Mouse (Mus musculus) CH12.LX (cell line): ENCODE data around the gene She.

Experiments used
- HCFC1 ChIP-seq: IDR thresholded peaks from 2 replicates; pipeline ENCODE4 v1.6.1; 2012; ENCODE audit warnings: low read depth, mild to moderate bottlenecking, inconsistent platforms, low read length, improper control_type of control experiment
- MAZ ChIP-seq: IDR thresholded peaks from 2 replicates; pipeline ENCODE4 v1.6.1; 2012; ENCODE audit warnings: low read depth, mild to moderate bottlenecking, inconsistent platforms, low read length, improper control_type of control experiment, moderate library complexity
- POLR2A ChIP-seq: IDR thresholded peaks from 2 replicates; pipeline ENCODE4 v1.6.1; 2011; ENCODE audit warnings: low read depth, mild to moderate bottlenecking, improper control_type of control experiment, low read length

DNA sequence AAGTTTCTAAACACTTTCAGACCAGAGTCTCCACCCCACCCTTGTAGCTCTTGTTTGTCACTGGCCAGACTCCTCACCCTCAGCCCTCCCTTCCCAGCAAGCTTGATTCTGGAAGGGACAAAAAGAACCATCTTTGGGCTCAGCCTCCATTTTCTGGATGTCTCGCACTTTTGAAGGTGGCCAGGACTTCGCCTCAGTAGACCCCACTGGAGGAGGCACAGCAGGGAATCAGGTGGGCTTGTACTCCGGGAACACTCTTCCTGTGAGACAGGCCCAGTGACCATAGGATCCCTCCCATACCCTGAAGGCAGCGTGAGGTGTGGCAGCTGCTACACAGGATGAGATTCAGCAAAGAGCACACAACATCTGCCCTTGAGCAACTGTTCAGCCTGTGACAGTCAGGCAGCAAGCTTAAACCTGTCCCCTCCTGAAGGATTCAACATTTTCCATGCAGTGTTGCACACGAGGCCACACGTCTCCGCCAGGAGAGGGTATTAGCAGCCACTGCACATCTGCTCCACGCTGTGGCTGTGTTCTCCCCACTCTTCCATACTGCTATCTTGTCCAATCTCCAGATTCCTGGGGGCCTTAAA lies 66.1 kb downstream of the She start:
- TF ChIP-seq POLR2A (no peak), HCFC1 (no peak), MAZ (no peak)
